In the genomic region with DNA sequence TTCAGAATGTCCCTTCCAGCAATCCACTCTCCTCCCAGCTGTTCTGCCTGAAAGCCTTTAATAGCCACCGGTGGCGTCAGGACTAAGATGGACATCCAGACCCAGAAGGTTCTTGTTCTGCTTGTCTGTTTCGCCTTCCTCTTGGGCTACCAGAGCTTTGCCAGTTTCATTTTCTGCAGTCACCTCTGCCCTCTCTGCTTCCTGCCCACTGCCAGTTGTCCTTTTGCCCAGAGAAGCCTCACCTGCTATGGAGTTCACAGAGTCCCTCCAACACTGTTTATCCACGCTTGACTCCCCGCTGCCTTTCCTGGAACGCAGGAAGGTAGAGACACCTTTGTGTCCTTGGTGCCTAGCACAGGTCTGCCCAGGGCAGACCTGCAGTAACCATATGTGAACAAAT, we compare ENCODE assay signal across 24 mouse cellular contexts. TPM values are rescaled to one million over a fixed set of nuclear protein-coding genes. Genes with fewer than 3 reads are reported as not detected.
DNase-seq lines count a peak whose midpoint lies in the region; ATAC-seq and TF ChIP-seq lines count a peak whose summit lies in the region.
"Had no signal": no experiment of that assay in that cellular context is flagged by ENCODE, and none has a peak within 500 bp of the region (broad histone marks: within the 10 kb centered on the region; RNA-seq: fewer than 3 reads in every experiment).

No protein-coding gene starts in this region.

- ATAC-seq in erythroblast, adult 5-6 weeks (replicated peaks; ENCODE audit: low FRiP score, poor library complexity, severe bottlenecking): no peak
- ATAC-seq in liver, embryonic 14.5 days (ENCODE audit: insufficient read depth): no peak
- ATAC-seq: intestine, embryonic 15.5 days; Patski had no signal

- TF ChIP-seq EP300 in liver, embryonic 14.5 days (IDR thresholded peaks at IDR 0.05; ENCODE audit: low read depth): no peak

- no peak for TF ChIP-seq CTCF in liver, embryonic 14.5 days (IDR thresholded peaks at IDR 0.05; ENCODE audit: low read depth)

- H3K27me3 ChIP-seq in erythroblast, embryonic 14.5 days (ENCODE audit: control insufficient read depth): no peaks in the 10 kb centered on the region
- no peaks in the 10 kb centered on the region for H3K27me3 ChIP-seq in liver, embryonic 14.5 days (ENCODE audit: control insufficient read depth, insufficient read depth, low read length)
- H3K27me3 ChIP-seq in embryonic facial prominence, embryonic 10.5 days (replicated peaks; ENCODE audit: low read depth, poor library complexity, severe bottlenecking): peaks cover 5% of the 10 kb centered on the region
- H3K27me3 ChIP-seq: hindbrain, embryonic 15.5 days; intestine, embryonic 15.5 days; Patski had no signal

- DNase-seq in urinary bladder, postnatal 14 days (ENCODE audit: low spot score): peak; percentile 28
- no peak for DNase-seq in urinary bladder, postnatal 10 days (ENCODE audit: low spot score)
- no peak for DNase-seq in liver, embryonic 14.5 days (ENCODE audit: low read depth in 3 of 3, low spot score in 3 of 3)
- DNase-seq in left cerebral cortex, postnatal 4 days: no peak
- no peak for DNase-seq in embryonic facial prominence, embryonic 10.5 days (ENCODE audit: low spot score)
- no peak for DNase-seq in spleen, adult 12 weeks (ENCODE audit: low spot score)
- DNase-seq: adrenal gland, postnatal 10 days; cerebellum, adult 9-10 months; heart, postnatal 14 days; lung, adult 2 months; midbrain, embryonic 14.5 days; right cerebral cortex, adult 18-20 months; spleen, adult 18-20 months; thymus, adult 18-20 months had no signal

- peak overlapping the region; percentile 6; the same call in 1 of the 2 replicates for H3K4me2 ChIP-seq in liver, embryonic 14.5 days (ENCODE audit: low read depth)
- H3K4me2 ChIP-seq: heart, embryonic 11.5 days; hindbrain, embryonic 15.5 days; intestine, embryonic 15.5 days; neural tube, embryonic 13.5 days had no signal

- 78% methylated on average over 6 of the region's 6 CpGs for WGBS in liver, embryonic 14.5 days (ENCODE audit: insufficient replicate concordance)
- 78% methylated on average over 6 of the region's 6 CpGs for WGBS in embryonic facial prominence, embryonic 10.5 days

- peak overlapping the region; percentile 19 for H3K4me3 ChIP-seq in erythroblast, embryonic 14.5 days (replicated peaks)
- no peak overlapping the region for H3K4me3 ChIP-seq in liver, embryonic 14.5 days (ENCODE audit: insufficient read depth in 1 of 2, low read depth in 2 of 2, low read length in 2 of 2)
- H3K4me3 ChIP-seq in embryonic facial prominence, embryonic 10.5 days: no peak overlapping the region
- H3K4me3 ChIP-seq: hindbrain, embryonic 15.5 days; intestine, embryonic 15.5 days; megakaryocyte, embryonic 14.5 days; neural tube, embryonic 13.5 days had no signal

- H3K27ac ChIP-seq in liver, embryonic 14.5 days: no peak overlapping the region; the same call in 1 of the 2 replicates
- H3K27ac ChIP-seq in embryonic facial prominence, embryonic 10.5 days (replicated peaks): no peak overlapping the region
- H3K27ac ChIP-seq: hindbrain, embryonic 15.5 days; intestine, embryonic 15.5 days; neural tube, embryonic 13.5 days had no signal

- 0 out of 2 replicates have a peak overlapping the region, but pooled peaks have one; percentile 1 for H3K9ac ChIP-seq in liver, embryonic 14.5 days (replicated peaks)
- H3K9ac ChIP-seq: hindbrain, embryonic 15.5 days; intestine, embryonic 15.5 days; neural tube, embryonic 13.5 days had no signal

- peaks cover 90% of the 10 kb centered on the region for H3K36me3 ChIP-seq in erythroblast, embryonic 14.5 days (ENCODE audit: control insufficient read depth)
- H3K36me3 ChIP-seq in liver, embryonic 14.5 days (replicated peaks; ENCODE audit: control insufficient read depth, insufficient read depth, low read depth): peaks cover 67% of the 10 kb centered on the region
- no peaks in the 10 kb centered on the region for H3K36me3 ChIP-seq in embryonic facial prominence, embryonic 10.5 days (replicated peaks)
- H3K36me3 ChIP-seq: hindbrain, embryonic 15.5 days; intestine, embryonic 15.5 days; neural tube, embryonic 13.5 days had no signal

- H3K9me3 ChIP-seq in erythroblast, embryonic 14.5 days (ENCODE audit: control insufficient read depth, low read length): no peaks in the 10 kb centered on the region
- no peaks in the 10 kb centered on the region for H3K9me3 ChIP-seq in liver, embryonic 14.5 days (ENCODE audit: control insufficient read depth, low read length)
- H3K9me3 ChIP-seq in embryonic facial prominence, embryonic 10.5 days: no peaks in the 10 kb centered on the region
- H3K9me3 ChIP-seq: hindbrain, embryonic 15.5 days; intestine, embryonic 15.5 days; megakaryocyte, embryonic 14.5 days; neural tube, embryonic 13.5 days had no signal

- peaks cover 78% of the 10 kb centered on the region for H3K4me1 ChIP-seq in erythroblast, embryonic 14.5 days (ENCODE audit: control insufficient read depth)
- peaks cover 26 to 31% of the 10 kb centered on the region in 2 experiments for H3K4me1 ChIP-seq in liver, embryonic 14.5 days (replicated peaks; ENCODE audit: control insufficient read depth in 2 of 2, insufficient read depth in 2 of 2, low read length in 1 of 2)
- H3K4me1 ChIP-seq in embryonic facial prominence, embryonic 10.5 days: peaks cover 23% of the 10 kb centered on the region

- intact Hi-C loops in left cerebral cortex, postnatal 4 days (cut with DNase I): no loop called here

RNA-seq across cellular contexts. Expression of a gene that starts 5.1 kb away (rescaled TPM):
- 82.3 and 94.8 TPM in 2 replicates for polyA plus RNA-seq in erythroblast, embryonic 14.5 days (2012)
- 161 and 176 TPM in 2 replicates for total RNA-seq in erythroblast, adult 5-6 weeks (2015; ENCODE audit: low replicate concordance)
- total RNA-seq in erythroblast, adult 5-6 weeks (2017; ENCODE audit: low replicate concordance): 245 and 274 TPM in 2 replicates
- polyA plus RNA-seq in liver, embryonic 14.5 days (2012; rRNA removed): 52.6 and 56.3 TPM in 2 replicates
- 31.5 and 33.1 TPM in 2 replicates for polyA plus RNA-seq in liver, embryonic 14.5 days (2014; fragmentation: Nextera tagmentation; extraction: Ambion mirVana)
- 10 to 100 TPM; 33.4 to 34.1 TPM for total RNA-seq in left cerebral cortex, postnatal 4 days (2021)
- 8.2 and 10.2 TPM in 2 replicates for polyA plus RNA-seq in embryonic facial prominence, embryonic 10.5 days (2016; fragmentation: Nextera tagmentation; extraction: Ambion mirVana)
- total RNA-seq: granulocyte monocyte progenitor cell, adult 5-6 weeks had no signal

RNA-seq across cellular contexts. Expression of a gene that starts 33.0 kb away (rescaled TPM):
- polyA plus RNA-seq in erythroblast, embryonic 14.5 days (2012): 0.06 and 0.07 TPM in 2 replicates
- not detected in 2 replicates for total RNA-seq in erythroblast, adult 5-6 weeks (2015; ENCODE audit: low replicate concordance)
- 0.43 and 5.3 TPM in 2 replicates for total RNA-seq in erythroblast, adult 5-6 weeks (2017; ENCODE audit: low replicate concordance)
- polyA plus RNA-seq in liver, embryonic 14.5 days (2012; rRNA removed): 0.57 and 0.77 TPM in 2 replicates
- polyA plus RNA-seq in liver, embryonic 14.5 days (2014; fragmentation: Nextera tagmentation; extraction: Ambion mirVana): 0.63 and 1.7 TPM in 2 replicates
- total RNA-seq in left cerebral cortex, postnatal 4 days (2021): 1 to 10 TPM; 6.0 to 8.2 TPM
- 1.4 and 1.7 TPM in 2 replicates for polyA plus RNA-seq in embryonic facial prominence, embryonic 10.5 days (2016; fragmentation: Nextera tagmentation; extraction: Ambion mirVana)
- total RNA-seq: granulocyte monocyte progenitor cell, adult 5-6 weeks had no signal

RNA-seq across cellular contexts. Expression of a gene that starts 43.9 kb away (rescaled TPM):
- 0.23 and 0.25 TPM in 2 replicates for polyA plus RNA-seq in erythroblast, embryonic 14.5 days (2012)
- total RNA-seq in erythroblast, adult 5-6 weeks (2015; ENCODE audit: low replicate concordance): 0.19 TPM in 1 of 2 replicates, not detected in the other
- 0.14 TPM in 1 of 2 replicates, not detected in the other for total RNA-seq in erythroblast, adult 5-6 weeks (2017; ENCODE audit: low replicate concordance)
- 2.1 and 2.4 TPM in 2 replicates for polyA plus RNA-seq in liver, embryonic 14.5 days (2012; rRNA removed)
- 1.5 and 1.7 TPM in 2 replicates for polyA plus RNA-seq in liver, embryonic 14.5 days (2014; fragmentation: Nextera tagmentation; extraction: Ambion mirVana)
- total RNA-seq in left cerebral cortex, postnatal 4 days (2021): 100 to 1,000 TPM; 168 to 172 TPM
- 24.7 and 27.2 TPM in 2 replicates for polyA plus RNA-seq in embryonic facial prominence, embryonic 10.5 days (2016; fragmentation: Nextera tagmentation; extraction: Ambion mirVana)
- total RNA-seq: common myeloid progenitor, adult 5-6 weeks; granulocyte monocyte progenitor cell, adult 5-6 weeks had no signal

RNA-seq across cellular contexts. Expression of a gene that starts 47.8 kb away (rescaled TPM):
- polyA plus RNA-seq in erythroblast, embryonic 14.5 days (2012): 37.5 and 76.2 TPM in 2 replicates
- total RNA-seq in erythroblast, adult 5-6 weeks (2015; ENCODE audit: low replicate concordance): 214 and 246 TPM in 2 replicates
- 60.4 and 72.2 TPM in 2 replicates for total RNA-seq in erythroblast, adult 5-6 weeks (2017; ENCODE audit: low replicate concordance)
- polyA plus RNA-seq in liver, embryonic 14.5 days (2012; rRNA removed): 118 and 122 TPM in 2 replicates
- 152 and 165 TPM in 2 replicates for polyA plus RNA-seq in liver, embryonic 14.5 days (2014; fragmentation: Nextera tagmentation; extraction: Ambion mirVana)
- 100 to 1,000 TPM; 306 to 331 TPM for total RNA-seq in left cerebral cortex, postnatal 4 days (2021)
- 157 and 162 TPM in 2 replicates for polyA plus RNA-seq in embryonic facial prominence, embryonic 10.5 days (2016; fragmentation: Nextera tagmentation; extraction: Ambion mirVana)

RNA-seq across cellular contexts. Expression of a gene that starts 52.5 kb away (rescaled TPM):
- polyA plus RNA-seq in erythroblast, embryonic 14.5 days (2012): 0.31 and 0.65 TPM in 2 replicates
- total RNA-seq in erythroblast, adult 5-6 weeks (2015; ENCODE audit: low replicate concordance): 0.96 and 2.9 TPM in 2 replicates
- 0.51 and 1.5 TPM in 2 replicates for total RNA-seq in erythroblast, adult 5-6 weeks (2017; ENCODE audit: low replicate concordance)
- 6.8 and 6.9 TPM in 2 replicates for polyA plus RNA-seq in liver, embryonic 14.5 days (2012; rRNA removed)
- polyA plus RNA-seq in liver, embryonic 14.5 days (2014; fragmentation: Nextera tagmentation; extraction: Ambion mirVana): 5.1 and 6.3 TPM in 2 replicates
- total RNA-seq in left cerebral cortex, postnatal 4 days (2021): 10 to 100 TPM; 12.9 to 15.1 TPM
- 24.8 and 26.6 TPM in 2 replicates for polyA plus RNA-seq in embryonic facial prominence, embryonic 10.5 days (2016; fragmentation: Nextera tagmentation; extraction: Ambion mirVana)
